ENCODE assay signal across 8 mouse cellular contexts in the genomic region with DNA sequence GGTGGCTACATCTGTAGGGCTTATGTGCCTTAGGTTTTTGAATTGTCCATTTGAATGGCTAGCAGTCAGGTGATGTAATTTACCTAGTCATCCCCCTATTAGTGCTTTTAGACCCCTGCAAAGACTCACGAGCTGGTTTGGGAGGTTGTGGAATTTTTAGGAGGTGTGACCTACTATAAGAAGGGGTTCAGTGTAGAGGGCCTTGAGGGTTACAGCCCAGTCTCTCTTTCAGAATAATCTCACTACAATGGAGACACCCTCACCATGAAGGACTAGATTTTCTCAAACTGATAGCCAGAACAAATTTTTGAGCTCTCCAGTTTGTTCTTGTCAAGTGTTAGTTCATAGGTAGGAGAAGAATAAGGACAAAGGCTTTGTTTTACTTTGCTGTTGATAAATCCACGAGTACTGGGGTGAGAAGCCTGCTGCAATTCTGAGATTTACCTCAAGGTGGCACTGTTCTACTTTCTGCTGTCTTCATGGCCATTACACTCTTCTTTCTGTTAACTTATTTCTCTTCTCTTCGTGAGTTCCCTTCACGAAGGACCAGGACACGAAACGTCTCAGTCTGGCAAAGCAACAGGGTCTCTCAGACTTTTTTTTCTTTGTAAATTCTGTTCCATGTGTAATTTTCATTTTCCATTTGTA. TPM values are rescaled to one million over a fixed set of nuclear protein-coding genes. Genes with fewer than 3 reads are reported as not detected.
A peak's percentile ranks its signal among the peaks of the same experiment; 100 is the strongest.
DNase-seq lines count a peak whose midpoint lies in the region; ATAC-seq and TF ChIP-seq lines count a peak whose summit lies in the region.

No protein-coding gene starts in this region.

- peak; percentile 20 for DNase-seq in heart, postnatal 0 days (ENCODE audit: low spot score)
- DNase-seq in R1 (ENCODE audit: low read depth, low spot score), result peak; percentile 65
- DNase-seq in cerebellum, postnatal 4 days (ENCODE audit: low spot score in 2 of 2), result peak; percentile 56 to 75
- DNase-seq in gonadal fat pad, adult 2 months (ENCODE audit: low read depth), result peak; percentile 1
- peak; percentile 61 to 92 for DNase-seq in layer of hippocampus, postnatal 25 days (ENCODE audit: extremely low spot score in 1 of 2, low spot score in 1 of 2)
- DNase-seq in testis, postnatal 14 days (ENCODE audit: low spot score), result peak; percentile 17

- no peak for ATAC-seq in heart, postnatal 0 days (ENCODE audit: insufficient read depth, low read depth)
- no peak for ATAC-seq in heart, embryonic 12.5 days (ENCODE audit: insufficient number of reproducible peaks, low FRiP score)
- ATAC-seq in midbrain, embryonic 13.5 days, result peak; percentile 68

- H3K9ac ChIP-seq in heart, postnatal 0 days (replicated peaks; ENCODE audit: low read depth, low read length), result no peak overlapping the region
- H3K9ac ChIP-seq in heart, embryonic 12.5 days, result no peak overlapping the region
- no peak overlapping the region for H3K9ac ChIP-seq in midbrain, embryonic 13.5 days (replicated peaks)

- no peaks in the 10 kb centered on the region for H3K9me3 ChIP-seq in heart, postnatal 0 days (replicated peaks; ENCODE audit: control insufficient read depth, low read length)
- H3K9me3 ChIP-seq in heart, embryonic 12.5 days (replicated peaks), result 0 out of 2 replicates have a peak, but pooled peaks cover 3% of the 10 kb centered on the region
- no peaks in the 10 kb centered on the region for H3K9me3 ChIP-seq in midbrain, embryonic 13.5 days

- peak; percentile 66 for TF ChIP-seq CTCF in heart, postnatal 0 days (IDR thresholded peaks at IDR 0.05; ENCODE audit: low read depth)

- TF ChIP-seq EP300 in heart, postnatal 0 days (IDR thresholded peaks at IDR 0.05; ENCODE audit: low read depth), result no peak

- 37% methylated on average over 6 of the region's 6 CpGs for WGBS in heart, postnatal 0 days
- WGBS in heart, embryonic 12.5 days, result 56% methylated on average over 6 of the region's 6 CpGs
- WGBS in midbrain, embryonic 13.5 days, result 32% methylated on average over 6 of the region's 6 CpGs

- H3K27me3 ChIP-seq in heart, postnatal 0 days (ENCODE audit: control insufficient read depth, insufficient read depth, low read length), result no peaks in the 10 kb centered on the region
- no peaks in the 10 kb centered on the region for H3K27me3 ChIP-seq in heart, embryonic 12.5 days (replicated peaks)
- H3K27me3 ChIP-seq in midbrain, embryonic 13.5 days, result no peaks in the 10 kb centered on the region

- no peak overlapping the region for H3K4me3 ChIP-seq in heart, postnatal 0 days (ENCODE audit: low read depth, low read length)
- no peak overlapping the region for H3K4me3 ChIP-seq in heart, embryonic 12.5 days
- no peak overlapping the region for H3K4me3 ChIP-seq in midbrain, embryonic 13.5 days (replicated peaks)

- H3K4me2 ChIP-seq in heart, postnatal 0 days (ENCODE audit: low read depth, low read length), result no peak overlapping the region
- H3K4me2 ChIP-seq in heart, embryonic 12.5 days, result no peak overlapping the region
- H3K4me2 ChIP-seq in midbrain, embryonic 13.5 days (replicated peaks), result no peak overlapping the region

- no peaks in the 10 kb centered on the region for H3K4me1 ChIP-seq in heart, postnatal 0 days (ENCODE audit: control insufficient read depth, insufficient read depth)
- no peaks in the 10 kb centered on the region for H3K4me1 ChIP-seq in heart, embryonic 12.5 days (replicated peaks)
- H3K4me1 ChIP-seq in midbrain, embryonic 13.5 days (replicated peaks), result no peaks in the 10 kb centered on the region

- no peak overlapping the region for H3K27ac ChIP-seq in heart, postnatal 0 days (ENCODE audit: low read depth)
- H3K27ac ChIP-seq in heart, embryonic 12.5 days (ENCODE audit: poor library complexity, severe bottlenecking), result no peak overlapping the region
- H3K27ac ChIP-seq in midbrain, embryonic 13.5 days, result no peak overlapping the region

- no peaks in the 10 kb centered on the region for H3K36me3 ChIP-seq in heart, postnatal 0 days (replicated peaks; ENCODE audit: control insufficient read depth, insufficient read depth, low read length)
- no peaks in the 10 kb centered on the region for H3K36me3 ChIP-seq in heart, embryonic 12.5 days
- no peaks in the 10 kb centered on the region for H3K36me3 ChIP-seq in midbrain, embryonic 13.5 days

RNA-seq across cellular contexts. Expression of gene Oca2, which starts 52.0 kb away (rescaled TPM):
- total RNA-seq in heart, postnatal 0 days (2014; rRNA removed; ENCODE audit: low replicate concordance), result not detected in 2 replicates
- not detected in 2 replicates for polyA plus RNA-seq in heart, postnatal 0 days (2015; fragmentation: Nextera tagmentation; extraction: Ambion mirVana)
- not detected in 2 replicates for polyA plus RNA-seq in heart, embryonic 12.5 days (2016; fragmentation: Nextera tagmentation; extraction: Ambion mirVana)
- polyA plus RNA-seq in gonadal fat pad, adult 2 months (2012; rRNA removed), result not detected in 2 replicates
- total RNA-seq in layer of hippocampus, postnatal 25 days (2021), result under 1 TPM; 0.22 to 0.38 TPM
- polyA plus RNA-seq in midbrain, embryonic 13.5 days (2015; fragmentation: Nextera tagmentation; extraction: Ambion mirVana), result 0.09 and 0.15 TPM in 2 replicates

Comparison
In these comparisons a context has a peak if more than half of its experiments do, and no peak if none do; other contexts are left out.
1. DNase-seq: peak in every context shown above with its lines; median percentile 76 in layer of hippocampus, postnatal 25 days; 66 in cerebellum, postnatal 4 days; 65 in R1; 20 in heart, postnatal 0 days; 17 in testis, postnatal 14 days; 1 in gonadal fat pad, adult 2 months.